Mouse (Mus musculus): Measurements from ENCODE around the gene Mboat7.

Gene Mboat7

DNA sequence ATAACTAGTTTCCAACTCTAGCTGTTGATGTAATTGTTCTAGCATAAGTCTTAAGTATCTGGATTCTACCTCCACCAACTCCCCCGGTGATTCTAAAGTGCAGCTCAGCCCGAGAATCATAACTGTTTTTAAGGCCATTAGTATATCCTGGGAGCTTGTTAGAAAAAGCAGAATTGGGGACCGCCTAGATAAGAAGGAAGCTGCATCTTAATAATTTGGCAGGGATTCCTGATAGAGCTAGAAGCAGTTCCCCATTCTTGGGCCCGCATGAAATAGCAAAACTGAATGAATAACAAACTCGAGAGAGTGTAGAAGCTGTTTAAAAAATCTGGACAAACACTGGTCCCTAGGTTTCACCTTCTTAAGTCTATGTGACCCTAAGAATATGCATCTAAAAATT is 49.9 kb downstream of the Mboat7 start:
- no peak for DNase-seq (ENCODE audit: low read depth)

DNA sequence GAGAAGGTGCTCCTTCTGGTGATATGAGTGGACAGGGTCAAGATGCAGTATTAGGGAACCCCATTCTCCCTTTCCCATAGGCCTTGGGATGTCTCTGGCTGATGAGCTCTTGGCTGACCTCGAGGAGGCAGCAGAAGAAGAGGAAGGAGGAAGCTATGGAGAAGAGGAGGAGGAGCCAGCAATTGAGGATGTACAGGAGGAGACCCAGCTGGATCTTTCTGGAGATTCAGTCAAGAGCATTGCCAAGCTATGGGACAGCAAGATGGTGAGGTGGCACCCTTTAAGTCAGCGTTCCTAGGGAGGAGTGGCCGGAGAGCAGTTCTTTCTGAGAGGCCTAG is 62.9 kb downstream of the Mboat7 start:
- DNase-seq (ENCODE audit: low read depth), result no peak

DNA sequence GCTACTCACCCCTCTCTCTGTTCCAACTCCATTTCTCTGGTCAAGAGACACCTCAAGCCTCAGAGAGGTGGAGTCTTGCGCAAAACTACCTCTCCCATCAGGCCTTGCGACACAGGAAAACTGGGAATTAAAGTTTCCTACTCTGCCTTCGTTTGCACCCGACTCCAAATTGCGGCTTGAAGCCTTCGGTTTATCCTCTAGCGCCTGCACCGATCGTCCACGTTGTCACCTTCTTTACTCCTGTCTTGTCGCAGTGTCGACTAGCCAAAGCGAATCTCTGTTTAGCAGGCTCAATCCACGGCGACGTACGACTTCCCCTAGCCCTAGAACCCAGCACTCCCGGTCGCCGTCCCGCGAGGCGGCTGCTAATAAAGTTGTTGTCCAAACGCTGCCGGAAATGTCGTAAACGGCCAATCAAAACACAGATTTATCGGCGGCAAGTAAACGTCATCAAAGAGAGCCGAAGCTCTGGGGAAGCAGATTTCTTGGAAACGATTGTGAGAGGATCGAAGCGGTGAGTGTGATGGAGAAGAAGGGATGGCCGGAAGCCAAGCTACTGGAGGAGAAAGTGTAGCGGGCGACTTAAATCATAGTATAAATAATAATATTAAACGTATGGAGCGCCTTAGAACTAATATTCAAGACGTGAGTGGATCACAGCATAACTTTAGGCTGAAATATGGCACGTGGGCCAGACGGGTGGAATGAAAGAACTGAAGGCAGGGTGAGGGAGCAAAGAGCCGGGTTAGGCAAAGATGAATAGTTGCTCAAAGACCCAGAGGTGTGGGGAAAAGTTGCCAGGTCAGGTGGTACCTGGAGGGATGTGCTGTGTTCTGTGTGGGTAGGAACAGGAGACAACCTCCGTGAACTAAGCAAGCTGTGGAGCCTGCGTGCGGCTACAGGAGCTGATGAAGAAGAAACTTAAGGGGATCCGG is 63.5 kb downstream of the Mboat7 start, which contains the start of the genes Tfpt and Prpf31:
TSS of gene Tfpt (minus strand) at position 387 of the 935 bp plus-strand sequence.
TSS of gene Prpf31 (plus strand) at position 443 of the 935 bp plus-strand sequence.
- DNase-seq (ENCODE audit: low read depth), result peak; percentile 91

DNA sequence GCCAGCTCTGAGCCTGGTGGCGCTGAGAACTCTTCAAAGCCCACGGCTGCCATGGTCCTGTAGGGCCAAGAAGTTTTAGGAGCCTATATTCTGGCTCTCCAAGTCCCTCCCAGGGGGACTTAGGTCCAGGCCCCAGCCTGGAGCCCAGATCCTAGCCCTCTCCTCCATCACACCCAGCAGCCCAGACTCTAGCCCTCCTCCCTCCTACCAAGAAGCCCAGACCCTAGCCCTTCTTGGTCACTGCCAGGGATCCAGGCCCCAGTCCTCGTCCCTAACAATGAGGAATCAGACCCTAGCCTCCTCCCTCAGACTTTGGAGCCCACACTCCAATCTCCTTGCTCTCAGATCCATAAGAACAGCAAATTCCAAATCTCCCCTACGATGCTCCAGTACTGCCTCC is 64.3 kb downstream of the Mboat7 start:
- no peak for DNase-seq (ENCODE audit: low read depth)
